Mouse (Mus musculus) heart, embryonic 16.5 days (tissue): ENCODE measurements at regions not wholly inside any gene's neighbourhood (a gene's known extent, or its start where the extent isn't known, plus 50 kb on each side); places are given as distances from the start of the nearest gene placed in this dataset.
A peak's percentile ranks its signal among the peaks of the same experiment; 100 is the strongest.

ENCODE experiments used
- ATAC-seq: fragments of 200-750 bp; cut with Nextera tagmentation; replicated peaks from 2 replicates; pipeline ENCODE4 v1.8.0; 2017; ENCODE audit warnings: moderate number of reproducible peaks; ENCODE audit not compliant: insufficient read depth, low FRiP score; ENCODE audit errors: extremely low read depth
- H3K27ac ChIP-seq: fragments of 300-500 bp; sonication (generic); 2 replicates; pipeline ENCODE4 v1.5.1; 2014; ENCODE audit warnings: mild to moderate bottlenecking, low read length, control low read depth, moderate library complexity
- H3K27me3 ChIP-seq: fragments of 300-500 bp; sonication (generic); 2 replicates; pipeline ENCODE4 v1.6.1; 2014; ENCODE audit warnings: low read length, mixed read lengths; ENCODE audit not compliant: control insufficient read depth, insufficient read depth
- H3K36me3 ChIP-seq: fragments of 300-500 bp; sonication (generic); 2 replicates; pipeline ENCODE4 v1.6.1; 2014; ENCODE audit not compliant: control insufficient read depth, insufficient read depth
- H3K4me1 ChIP-seq: fragments of 300-500 bp; sonication (generic); 2 replicates; pipeline ENCODE4 v1.6.1; 2014; ENCODE audit warnings: low read length, mixed read lengths; ENCODE audit not compliant: control insufficient read depth, insufficient read depth
- H3K4me2 ChIP-seq: fragments of 300-500 bp; sonication (generic); 2 replicates; pipeline ENCODE4 v1.6.1; 2014; ENCODE audit warnings: low read depth, mild to moderate bottlenecking, control low read depth, low read length
- H3K4me3 ChIP-seq: fragments of 300-500 bp; sonication (generic); 2 replicates; pipeline ENCODE4 v1.5.1; 2014; ENCODE audit warnings: mild to moderate bottlenecking, control low read depth, low read length
- H3K9ac ChIP-seq: fragments of 300-500 bp; sonication (generic); 2 replicates; pipeline ENCODE4 v1.6.1; 2014; ENCODE audit warnings: low read length, control low read depth
- H3K9me3 ChIP-seq: fragments of 300-500 bp; sonication (generic); replicated peaks from 2 replicates; pipeline ENCODE4 v1.6.1; 2016; ENCODE audit warnings: low read length; ENCODE audit not compliant: control insufficient read depth
- WGBS: fragments of 180-500 bp; shearing (Covaris S2); extraction: QIAGEN DNeasy Blood & Tissue Kit; methylation state at CpG from one replicate; pipeline ENCODE4 v1.1.7; 2014; 5-methylcytosine and 5-hydroxymethylcytosine counted together

- WGBS, result 58% methylated on average over 4 of the region's 4 CpGs
- ATAC-seq, result no peak
- H3K4me1 ChIP-seq, result 0 out of 2 replicates have a peak, but pooled peaks cover 7% of the 10 kb centered on the region
Observed at GRCm38 (mm10) chr3:51078459-51078858, 145.8 kb upstream of the Noct start.

GRCm38 (mm10) chr3:51080415-51080814 lies 143.8 kb upstream of the Noct start:
- ATAC-seq, result no peak
- H3K9me3 ChIP-seq, result no peaks in the 10 kb centered on the region

More at GRCm38 (mm10) chr3:51078459-51078858, 145.8 kb upstream of the Noct start:
- no peak overlapping the region for H3K9ac ChIP-seq
- no peaks in the 10 kb centered on the region for H3K9me3 ChIP-seq
- no peak overlapping the region for H3K27ac ChIP-seq
- no peak overlapping the region for H3K4me3 ChIP-seq
- no peaks in the 10 kb centered on the region for H3K36me3 ChIP-seq
- H3K27me3 ChIP-seq, result no peaks in the 10 kb centered on the region
- H3K4me2 ChIP-seq, result no peak overlapping the region

GRCm38 (mm10) chr3:51080855-51081254 lies 143.4 kb upstream of the Noct start:
- H3K9me3 ChIP-seq, result no peaks in the 10 kb centered on the region
- no peak for ATAC-seq
- no peak overlapping the region for H3K4me2 ChIP-seq
- no peak overlapping the region for H3K9ac ChIP-seq
- H3K27me3 ChIP-seq, result no peaks in the 10 kb centered on the region
- WGBS, result 55% methylated on average over 7 of the region's 7 CpGs
- no peaks in the 10 kb centered on the region for H3K4me1 ChIP-seq
- no peaks in the 10 kb centered on the region for H3K36me3 ChIP-seq
- H3K4me3 ChIP-seq, result no peak overlapping the region
- no peak overlapping the region for H3K27ac ChIP-seq

More at GRCm38 (mm10) chr3:51080415-51080814, 143.8 kb upstream of the Noct start:
- WGBS, result 25% methylated on average over 3 of the region's 3 CpGs
- Histone ChIP-seq H3K9ac (no peak overlapping the region), H3K27ac (no peak overlapping the region), H3K4me1 (no peaks in the 10 kb centered on the region), H3K4me2 (no peak overlapping the region), H3K4me3 (no peak overlapping the region), H3K36me3 (no peaks in the 10 kb centered on the region), H3K27me3 (no peaks in the 10 kb centered on the region)

- Histone ChIP-seq H3K9me3 (no peaks in the 10 kb centered on the region), H3K4me2 (no peak overlapping the region), H3K27ac (no peak overlapping the region), H3K4me1 (peaks cover 4% of the 10 kb centered on the region), H3K9ac (no peak overlapping the region), H3K27me3 (no peaks in the 10 kb centered on the region), H3K4me3 (no peak overlapping the region), H3K36me3 (no peaks in the 10 kb centered on the region)
- no peak for ATAC-seq
- WGBS, result 68% methylated on average over 11 of the region's 11 CpGs
Observed at GRCm38 (mm10) chr3:51082831-51083575, 141.2 kb upstream of the Noct start.

GRCm38 (mm10) chr3:51083583-51083982 lies 140.7 kb upstream of the Noct start:
- no peak overlapping the region for H3K4me3 ChIP-seq
- no peak overlapping the region for H3K4me2 ChIP-seq
- no peaks in the 10 kb centered on the region for H3K27me3 ChIP-seq
- 69% methylated on average over 7 of the region's 7 CpGs for WGBS
- no peak overlapping the region for H3K27ac ChIP-seq
- no peak overlapping the region for H3K9ac ChIP-seq
- no peak for ATAC-seq
- no peaks in the 10 kb centered on the region for H3K9me3 ChIP-seq
- H3K36me3 ChIP-seq, result no peaks in the 10 kb centered on the region
- H3K4me1 ChIP-seq, result peaks cover 4% of the 10 kb centered on the region

- ATAC-seq, result 0 out of 2 replicates have a peak, but pooled peaks have one; percentile 18
- H3K9me3 ChIP-seq, result no peaks in the 10 kb centered on the region
- WGBS, result 35% methylated on average over 10 of the region's 10 CpGs
- H3K4me1 ChIP-seq, result peaks cover 4% of the 10 kb centered on the region
- no peaks in the 10 kb centered on the region for H3K36me3 ChIP-seq
- 0 out of 2 replicates have a peak overlapping the region, but pooled peaks have one; percentile 18 for H3K4me2 ChIP-seq
- H3K4me3 ChIP-seq, result no peak overlapping the region
- no peak overlapping the region for H3K9ac ChIP-seq
- no peak overlapping the region for H3K27ac ChIP-seq
- no peaks in the 10 kb centered on the region for H3K27me3 ChIP-seq
Observed at GRCm38 (mm10) chr3:51086441-51086849, 137.8 kb upstream of the Noct start.

DNA sequence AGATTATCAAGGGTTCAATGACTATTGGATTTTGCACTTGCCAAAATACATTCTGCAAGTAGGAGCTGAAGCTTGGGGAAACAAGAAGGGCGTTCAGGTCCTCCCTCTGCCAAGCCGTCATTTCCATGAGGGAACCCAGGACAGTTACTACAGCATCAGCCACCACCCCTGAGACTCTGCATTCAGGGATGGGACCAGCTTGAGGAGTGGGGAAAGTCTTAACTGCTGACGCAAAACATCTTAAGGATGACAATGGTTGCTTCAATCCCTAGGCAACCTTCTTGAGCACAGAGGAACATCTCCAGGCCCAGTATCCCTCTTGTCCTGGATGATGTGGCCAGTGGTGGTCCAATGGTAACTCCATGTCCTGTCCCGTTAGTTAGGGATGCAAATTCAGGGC lies 137.2 kb upstream of the Noct start:
- WGBS, result 83% methylated on average over 4 of the region's 4 CpGs
- H3K27ac ChIP-seq, result no peak overlapping the region
- H3K36me3 ChIP-seq, result no peaks in the 10 kb centered on the region
- H3K4me3 ChIP-seq, result no peak overlapping the region
- no peak overlapping the region for H3K9ac ChIP-seq
- ATAC-seq, result no peak
- no peaks in the 10 kb centered on the region for H3K9me3 ChIP-seq
- no peaks in the 10 kb centered on the region for H3K27me3 ChIP-seq
- H3K4me2 ChIP-seq, result no peak overlapping the region
- H3K4me1 ChIP-seq, result peaks cover 4% of the 10 kb centered on the region

DNA sequence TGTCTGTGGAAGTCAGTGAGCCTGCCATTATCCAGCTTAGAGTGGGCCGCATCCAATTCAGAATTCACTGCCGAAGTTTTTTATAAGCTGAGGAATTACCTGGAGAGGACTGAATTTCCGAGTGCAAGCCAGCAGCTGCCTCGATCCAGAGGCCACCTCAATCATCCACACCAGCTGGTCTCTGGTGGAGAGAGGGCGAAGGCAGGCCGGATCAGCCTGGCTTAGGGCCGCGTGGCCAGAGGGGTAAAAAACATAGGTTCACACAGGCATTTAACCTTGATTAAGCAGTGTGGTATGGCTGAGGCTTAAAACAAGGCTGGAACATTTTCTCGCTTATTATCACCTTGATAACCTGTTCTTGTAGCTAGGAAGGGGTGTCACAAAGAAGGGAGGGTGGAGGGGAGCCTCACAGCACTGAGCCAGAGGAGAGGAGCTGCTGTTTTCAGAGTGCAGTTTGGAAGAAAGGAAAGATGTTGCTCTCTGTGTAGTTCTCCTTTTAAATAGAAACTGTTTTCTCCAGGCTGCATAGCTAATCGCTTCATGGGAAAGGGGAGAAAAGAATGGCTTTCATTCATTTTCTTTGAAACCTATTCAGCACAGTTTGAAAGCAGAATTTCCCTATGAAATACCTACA lies 135.1 kb upstream of the Noct start:
- 71% methylated on average over 10 of the region's 10 CpGs for WGBS
- Histone ChIP-seq H3K27me3 (no peaks in the 10 kb centered on the region), H3K27ac (no peak overlapping the region), H3K4me2 (no peak overlapping the region), H3K9ac (no peak overlapping the region), H3K4me1 (peaks cover 4% of the 10 kb centered on the region), H3K9me3 (no peaks in the 10 kb centered on the region), H3K4me3 (no peak overlapping the region), H3K36me3 (no peaks in the 10 kb centered on the region)
- ATAC-seq, result no peak

GRCm38 (mm10) chr3:51091478-51091877 lies 132.8 kb upstream of the Noct start:
- no peaks in the 10 kb centered on the region for H3K9me3 ChIP-seq
- 80% methylated on average over 4 of the region's 4 CpGs for WGBS
- ATAC-seq, result no peak

More at GRCm38 (mm10) chr3:51091478-51091877, 132.8 kb upstream of the Noct start:
- Histone ChIP-seq H3K9ac (no peak overlapping the region), H3K4me2 (no peak overlapping the region), H3K4me1 (peaks cover 4% of the 10 kb centered on the region), H3K27me3 (no peaks in the 10 kb centered on the region), H3K36me3 (no peaks in the 10 kb centered on the region), H3K4me3 (no peak overlapping the region), H3K27ac (no peak overlapping the region)
